Mouse (Mus musculus) splenic B cell, adult 2 months (primary cell): Measurements from ENCODE around the gene Ssbp3.

Experiments used
- DNase-seq: peaks from one replicate; pipeline ENCODE4 v3.0.0-alpha.2; 2011; ENCODE audit warnings: low read depth, low spot score
- H3K27me3 ChIP-seq: 2 replicates; pipeline ENCODE4 v1.6.1; 2012; ENCODE audit warnings: mild to moderate bottlenecking, low read length, moderate library complexity, mixed read lengths; ENCODE audit not compliant: control insufficient read depth, poor library complexity, insufficient read depth, severe bottlenecking
- H3K36me3 ChIP-seq: 2 replicates; pipeline ENCODE4 v1.6.1; 2012; ENCODE audit warnings: mild to moderate bottlenecking, low read length, moderate library complexity, mixed read lengths; ENCODE audit not compliant: control insufficient read depth, poor library complexity, insufficient read depth, severe bottlenecking

Gene Ssbp3

GRCm38 (mm10) chr4:106896086-106896485 is 14.4 kb upstream of the Ssbp3 start:
- H3K27me3 ChIP-seq, result no peaks in the 10 kb centered on the region
- DNase-seq, result no peak
- no peaks in the 10 kb centered on the region for H3K36me3 ChIP-seq

- no peak for DNase-seq
These were observed 11.6 kb upstream of the Ssbp3 start for GRCm38 (mm10) chr4:106898923-106899322.

GRCm38 (mm10) chr4:106899471-106899870 is 11.0 kb upstream of the Ssbp3 start:
- Histone ChIP-seq H3K36me3 (no peaks in the 10 kb centered on the region), H3K27me3 (no peaks in the 10 kb centered on the region)
- DNase-seq, result no peak

More at GRCm38 (mm10) chr4:106898923-106899322, 11.6 kb upstream of the Ssbp3 start:
- no peaks in the 10 kb centered on the region for H3K27me3 ChIP-seq
- no peaks in the 10 kb centered on the region for H3K36me3 ChIP-seq

- no peak for DNase-seq
These were observed 9.8 kb upstream of the Ssbp3 start for GRCm38 (mm10) chr4:106900718-106901117.

GRCm38 (mm10) chr4:106901610-106902009 is 8.9 kb upstream of the Ssbp3 start:
- Histone ChIP-seq H3K36me3 (no peaks in the 10 kb centered on the region), H3K27me3 (no peaks in the 10 kb centered on the region)
- no peak for DNase-seq

More at GRCm38 (mm10) chr4:106900718-106901117, 9.8 kb upstream of the Ssbp3 start:
- H3K36me3 ChIP-seq, result no peaks in the 10 kb centered on the region
- no peaks in the 10 kb centered on the region for H3K27me3 ChIP-seq

GRCm38 (mm10) chr4:106902157-106902556 is 8.3 kb upstream of the Ssbp3 start:
- no peak for DNase-seq
- no peaks in the 10 kb centered on the region for H3K27me3 ChIP-seq
- no peaks in the 10 kb centered on the region for H3K36me3 ChIP-seq

GRCm38 (mm10) chr4:106905898-106906297 is 4.6 kb upstream of the Ssbp3 start:
- no peak for DNase-seq
- Histone ChIP-seq H3K27me3 (no peaks in the 10 kb centered on the region), H3K36me3 (no peaks in the 10 kb centered on the region)

- DNase-seq, result no peak
- Histone ChIP-seq H3K27me3 (no peaks in the 10 kb centered on the region), H3K36me3 (no peaks in the 10 kb centered on the region)
These were observed 2.6 kb upstream of the Ssbp3 start for GRCm38 (mm10) chr4:106907701-106908425.

- Histone ChIP-seq H3K36me3 (no peaks in the 10 kb centered on the region), H3K27me3 (no peaks in the 10 kb centered on the region)
- peak; percentile 57 for DNase-seq
These were observed 2.1 kb upstream of the Ssbp3 start for GRCm38 (mm10) chr4:106908426-106908809.

GRCm38 (mm10) chr4:106908950-106909751 is 1.4 kb upstream of the Ssbp3 start:
- DNase-seq, result no peak
- H3K27me3 ChIP-seq, result no peaks in the 10 kb centered on the region
- H3K36me3 ChIP-seq, result no peaks in the 10 kb centered on the region

- no peaks in the 10 kb centered on the region for H3K27me3 ChIP-seq
- DNase-seq, result no peak
- H3K36me3 ChIP-seq, result no peaks in the 10 kb centered on the region
These were observed 704 bp upstream of the Ssbp3 start for GRCm38 (mm10) chr4:106909797-106910196.

GRCm38 (mm10) chr4:106911246-106911801 is 823 bp downstream of the Ssbp3 start:
- H3K27me3 ChIP-seq, result no peaks in the 10 kb centered on the region
- DNase-seq, result peak; percentile 89
- H3K36me3 ChIP-seq, result no peaks in the 10 kb centered on the region

- Histone ChIP-seq H3K36me3 (no peaks in the 10 kb centered on the region), H3K27me3 (no peaks in the 10 kb centered on the region)
- DNase-seq, result no peak
These were observed 1.6 kb downstream of the Ssbp3 start for GRCm38 (mm10) chr4:106911951-106912688.

GRCm38 (mm10) chr4:106912689-106913041 is 2.2 kb downstream of the Ssbp3 start:
- no peak for DNase-seq
- Histone ChIP-seq H3K27me3 (no peaks in the 10 kb centered on the region), H3K36me3 (no peaks in the 10 kb centered on the region)
